Mouse (Mus musculus) kidney, postnatal 0 days (tissue): ENCODE measurements around the gene Mrs2. TPM values are rescaled to one million over a fixed set of nuclear protein-coding genes. Genes with fewer than 3 reads are reported as not detected.

Experiments used
- ATAC-seq: fragments of 200-750 bp; cut with Nextera tagmentation; replicated peaks from 2 replicates; pipeline ENCODE4 v1.8.0; 2017; ENCODE audit warnings: low read depth, moderate number of reproducible peaks, moderate TSS enrichment, moderate library complexity; ENCODE audit not compliant: low FRiP score
- DNase-seq: peaks from one replicate; pipeline ENCODE4 v3.0.0-alpha.2; 2016; ENCODE audit warnings: low spot score
- H3K27ac ChIP-seq: fragments of 300-500 bp; sonication (generic); 2 replicates; pipeline ENCODE4 v1.5.1; 2014; ENCODE audit warnings: mild to moderate bottlenecking
- H3K27me3 ChIP-seq: fragments of 300-500 bp; sonication (generic); 2 replicates; pipeline ENCODE4 v1.6.1; 2014; ENCODE audit warnings: low read length, mixed read lengths; ENCODE audit not compliant: insufficient read depth
- H3K36me3 ChIP-seq: fragments of 300-500 bp; sonication (generic); 2 replicates; pipeline ENCODE4 v1.6.1; 2014; ENCODE audit warnings: low read length, mixed read lengths; ENCODE audit not compliant: insufficient read depth
- H3K4me1 ChIP-seq: fragments of 300-500 bp; sonication (generic); replicated peaks from 2 replicates; pipeline ENCODE4 v1.6.1; 2014; ENCODE audit warnings: antibody characterized with exemption, low read length, mixed read lengths; ENCODE audit not compliant: insufficient read depth
- H3K4me2 ChIP-seq: fragments of 300-500 bp; sonication (generic); 2 replicates; pipeline ENCODE4 v1.6.1; 2014; ENCODE audit warnings: mild to moderate bottlenecking, low read length, moderate library complexity, mixed read lengths
- H3K4me3 ChIP-seq: fragments of 300-500 bp; sonication (generic); replicated peaks from 2 replicates; pipeline ENCODE4 v1.5.1; 2014; ENCODE audit warnings: low read depth, low read length
- H3K9ac ChIP-seq: fragments of 300-500 bp; sonication (generic); 2 replicates; pipeline ENCODE4 v1.6.1; 2014; ENCODE audit warnings: low read depth, low read length
- H3K9me3 ChIP-seq: fragments of 300-500 bp; sonication (generic); replicated peaks from 2 replicates; pipeline ENCODE4 v1.6.1; 2016; ENCODE audit warnings: low read length, inconsistent platforms, mixed read lengths
- CTCF ChIP-seq: IDR thresholded peaks from 2 replicates; pipeline ENCODE4 v1.5.1; 2016; ENCODE audit warnings: antibody characterized with exemption, low read depth, mild to moderate bottlenecking, moderate library complexity
- WGBS: fragments of 180-500 bp; shearing (Covaris S2); extraction: QIAGEN DNeasy Blood & Tissue Kit; methylation state at CpG from one replicate; pipeline ENCODE4 v1.1.7; 2014; 5-methylcytosine and 5-hydroxymethylcytosine counted together
- polyA plus RNA-seq: library from polyadenylated mRNA; unstranded; fragments of >200 nt; fragmentation: Nextera tagmentation; extraction: Ambion mirVana; gene quantifications from 2 replicates; pipeline ENCODE4 v1.2.1, GENCODE M21; 2015

The Mrs2 gene
- polyA plus RNA-seq, 1 experiment from 2014 or later: 13.7 TPM

- peaks cover 9% of the 10 kb centered on the region for H3K4me1 ChIP-seq
- H3K9me3 ChIP-seq: no peaks in the 10 kb centered on the region
- H3K36me3 ChIP-seq: 0 out of 2 replicates have a peak, but pooled peaks cover 9% of the 10 kb centered on the region
- H3K4me2 ChIP-seq: peak overlapping the region; percentile 90
- TF ChIP-seq CTCF: no peak
- peak overlapping the region; percentile 87 for H3K27ac ChIP-seq
- DNase-seq: no peak
- WGBS: 38% methylated on average over 4 of the region's 4 CpGs
- peak overlapping the region; percentile 85; the same call in 1 of the 2 replicates for H3K9ac ChIP-seq
- no peaks in the 10 kb centered on the region for H3K27me3 ChIP-seq
- 0 out of 2 replicates have a peak, but pooled peaks have one; percentile 29 for ATAC-seq
- peak overlapping the region; percentile 87 for H3K4me3 ChIP-seq
Measured at GRCm38 (mm10) chr13:25020540-25020892, 337 bp upstream of the Mrs2 start.

DNA sequence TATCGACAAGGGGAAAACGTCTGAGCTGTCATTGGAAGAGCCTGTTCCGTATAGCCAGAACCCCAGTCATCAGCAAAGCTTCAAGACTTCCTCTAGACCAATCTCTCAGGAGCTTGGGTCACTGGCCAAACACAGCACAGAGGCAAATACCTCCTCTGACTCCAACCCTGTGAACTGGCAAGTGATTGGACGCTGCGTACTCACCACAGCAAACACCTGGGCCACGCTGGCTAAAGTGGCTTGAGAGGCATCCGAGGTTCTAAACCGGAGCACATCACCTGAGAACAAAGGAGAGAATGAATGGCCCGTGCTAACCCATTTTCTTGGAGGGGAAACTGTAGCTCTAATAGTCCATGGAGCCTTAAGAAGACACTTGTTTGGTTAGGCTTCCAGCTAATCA is 1.9 kb downstream of the Mrs2 start:
- peak overlapping the region; percentile 90; the same call in 1 of the 2 replicates for H3K4me2 ChIP-seq
- DNase-seq (no peak), ATAC-seq (no peak)
- H3K9me3 ChIP-seq: no peaks in the 10 kb centered on the region
- TF ChIP-seq CTCF: no peak
- H3K27me3 ChIP-seq: no peaks in the 10 kb centered on the region
- H3K4me3 ChIP-seq: no peak overlapping the region
- 0 out of 2 replicates have a peak, but pooled peaks cover 9% of the 10 kb centered on the region for H3K36me3 ChIP-seq
- H3K9ac ChIP-seq: no peak overlapping the region
- H3K4me1 ChIP-seq: peaks cover 9% of the 10 kb centered on the region
- WGBS: 91% methylated on average over 9 of the region's 9 CpGs
- no peak overlapping the region for H3K27ac ChIP-seq

DNA sequence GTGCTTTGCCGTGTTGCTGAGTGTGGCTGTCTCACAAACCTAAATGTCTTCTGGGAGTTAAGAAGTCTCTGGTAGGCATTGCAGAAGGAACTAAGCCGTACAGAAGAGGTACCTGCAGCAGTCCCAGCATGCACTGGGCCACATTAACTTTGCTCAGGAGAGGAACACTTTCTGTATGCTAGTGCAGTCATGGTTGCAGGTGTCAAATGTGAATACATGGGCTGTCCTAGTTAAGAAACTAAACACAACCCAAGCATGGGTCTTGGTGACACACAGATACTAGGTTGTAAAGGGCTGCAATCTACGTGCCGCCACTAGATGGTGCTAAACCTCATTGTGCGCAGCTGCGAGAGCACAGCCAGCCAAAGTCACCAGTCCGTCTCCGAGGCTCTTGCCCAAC is 13.1 kb downstream of the Mrs2 start:
- Histone ChIP-seq H3K9me3 (no peaks in the 10 kb centered on the region), H3K36me3 (peaks cover 19% of the 10 kb centered on the region), H3K4me3 (no peak overlapping the region), H3K9ac (no peak overlapping the region), H3K27ac (no peak overlapping the region), H3K4me1 (no peaks in the 10 kb centered on the region), H3K27me3 (no peaks in the 10 kb centered on the region), H3K4me2 (no peak overlapping the region)
- DNase-seq (no peak), ATAC-seq (no peak)
- peak; percentile 32 for TF ChIP-seq CTCF
- WGBS: 90% methylated on average over 6 of the region's 8 CpGs

- H3K4me1 ChIP-seq: no peaks in the 10 kb centered on the region
- no peak overlapping the region for H3K4me3 ChIP-seq
- no peaks in the 10 kb centered on the region for H3K27me3 ChIP-seq
- no peaks in the 10 kb centered on the region for H3K9me3 ChIP-seq
- DNase-seq (no peak), ATAC-seq (no peak)
- peak; percentile 37; the same call in 1 of the 2 replicates for TF ChIP-seq CTCF
- no peak overlapping the region for H3K4me2 ChIP-seq
- peaks cover 54% of the 10 kb centered on the region for H3K36me3 ChIP-seq
- no peak overlapping the region for H3K9ac ChIP-seq
- no peak overlapping the region for H3K27ac ChIP-seq
Measured at GRCm38 (mm10) chr13:25002965-25003364, 17.2 kb downstream of the Mrs2 start.

GRCm38 (mm10) chr13:24999538-24999937 is 20.6 kb downstream of the Mrs2 start:
- DNase-seq: no peak
- no peak for ATAC-seq
- no peak overlapping the region for H3K4me2 ChIP-seq

GRCm38 (mm10) chr13:24993160-24993559 is 27.0 kb downstream of the Mrs2 start:
- no peak for TF ChIP-seq CTCF
- H3K36me3 ChIP-seq: peaks cover 63% of the 10 kb centered on the region
- H3K4me1 ChIP-seq: no peaks in the 10 kb centered on the region
- H3K4me3 ChIP-seq: no peak overlapping the region
- 35% methylated on average over 2 of the region's 2 CpGs for WGBS
- peak; percentile 40 for DNase-seq
- H3K9ac ChIP-seq: no peak overlapping the region
- 0 out of 2 replicates have a peak overlapping the region, but pooled peaks have one; percentile 8 for H3K27ac ChIP-seq
- H3K9me3 ChIP-seq: no peaks in the 10 kb centered on the region
- ATAC-seq: no peak
- no peak overlapping the region for H3K4me2 ChIP-seq
- H3K27me3 ChIP-seq: no peaks in the 10 kb centered on the region

More at GRCm38 (mm10) chr13:24999538-24999937, 20.6 kb downstream of the Mrs2 start:
- Histone ChIP-seq H3K4me1 (no peaks in the 10 kb centered on the region), H3K36me3 (peaks cover 79% of the 10 kb centered on the region), H3K27me3 (no peaks in the 10 kb centered on the region), H3K9me3 (no peaks in the 10 kb centered on the region), H3K4me3 (no peak overlapping the region), H3K9ac (no peak overlapping the region), H3K27ac (no peak overlapping the region)
- WGBS: 87% methylated on average over 2 of the region's 2 CpGs
- TF ChIP-seq CTCF: no peak

DNA sequence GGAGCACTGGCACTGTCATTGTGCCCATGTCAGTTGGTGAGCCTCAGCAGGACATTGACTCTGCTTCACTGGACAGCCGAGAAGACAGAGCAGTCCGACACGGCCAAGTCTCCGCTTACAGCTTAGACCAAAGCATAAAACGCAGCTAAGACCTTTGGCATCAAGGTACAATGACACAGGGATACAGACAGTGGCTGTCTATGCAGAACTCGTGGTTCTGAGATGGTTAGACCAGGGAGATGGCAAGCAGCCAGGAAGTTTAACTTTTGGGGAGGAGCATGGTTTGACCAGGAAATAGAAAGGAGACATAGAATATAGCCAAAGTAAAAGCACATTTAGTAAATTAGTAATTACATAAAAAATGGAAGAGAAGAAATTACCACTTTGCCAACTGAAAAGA is 31.2 kb downstream of the Mrs2 start:
- no peak for TF ChIP-seq CTCF
- 73% methylated on average over 6 of the region's 6 CpGs for WGBS
- 0 out of 2 replicates have a peak, but pooled peaks have one; percentile 21 for ATAC-seq

More for the DNA sequence above, 31.2 kb downstream of the Mrs2 start:
- no peaks in the 10 kb centered on the region for H3K9me3 ChIP-seq
- peaks cover 24% of the 10 kb centered on the region; the same call in 1 of the 2 replicates for H3K36me3 ChIP-seq
- no peak overlapping the region for H3K4me2 ChIP-seq
- H3K9ac ChIP-seq: 0 out of 2 replicates have a peak overlapping the region, but pooled peaks have one; percentile 4
- no peak overlapping the region for H3K27ac ChIP-seq
- no peak overlapping the region for H3K4me3 ChIP-seq
- H3K27me3 ChIP-seq: no peaks in the 10 kb centered on the region
- DNase-seq: no peak
- H3K4me1 ChIP-seq: no peaks in the 10 kb centered on the region
